Mouse (Mus musculus) heart, adult 2 months (tissue): ENCODE data around the gene Nfic. TPM values are rescaled to one million over a fixed set of nuclear protein-coding genes. Genes with fewer than 3 reads are reported as not detected.

Experiments
- DNase-seq, 2 experiments: peaks; one replicate each; pipeline ENCODE4 v3.0.0; 2021
- H3K27ac ChIP-seq: fragments of 200-600 bp; 2 replicates; pipeline ENCODE4 v1.8.1; 2022
- H3K27me3 ChIP-seq: fragments of 200-500 bp; 2 replicates; pipeline ENCODE4 v1.6.1; 2012; ENCODE audit warnings: mild to moderate bottlenecking, low read length, inconsistent platforms, mixed read lengths; ENCODE audit not compliant: control insufficient read depth, insufficient read depth
- H3K36me3 ChIP-seq: fragments of 200-500 bp; 2 replicates; pipeline ENCODE4 v1.6.1; 2012; ENCODE audit warnings: low read length, inconsistent platforms; ENCODE audit not compliant: control insufficient read depth, insufficient read depth
- H3K4me1 ChIP-seq: fragments of 200-500 bp; 2 replicates; pipeline ENCODE4 v1.6.1; 2011; ENCODE audit warnings: low read length; ENCODE audit not compliant: control insufficient read depth, insufficient read depth
- H3K4me3 ChIP-seq: fragments of 200-600 bp; 2 replicates; pipeline ENCODE4 v1.8.1; 2022
- H3K79me2 ChIP-seq: fragments of 200-500 bp; replicated peaks from 2 replicates; pipeline ENCODE4 v1.6.1; 2012; ENCODE audit warnings: mild to moderate bottlenecking, inconsistent platforms, low read length, moderate library complexity, mixed read lengths; ENCODE audit not compliant: control insufficient read depth, insufficient read depth
- H3K9ac ChIP-seq: fragments of 200-500 bp; 2 replicates; pipeline ENCODE4 v1.6.1; 2012; ENCODE audit warnings: low read depth, mild to moderate bottlenecking, control low read depth, inconsistent platforms, low read length, mixed read lengths
- CTCF ChIP-seq: fragments of 200-600 bp; IDR thresholded peaks from 2 replicates; pipeline ENCODE4 v1.8.1; 2022; ENCODE audit warnings: antibody characterized with exemption, mild to moderate bottlenecking, moderate library complexity
- EP300 ChIP-seq: fragments of 200-500 bp; IDR thresholded peaks from 2 replicates; pipeline ENCODE4 v1.6.1; 2011; ENCODE audit warnings: low read depth, low read length, control low read depth; ENCODE audit not compliant: insufficient read depth
- POLR2A ChIP-seq: fragments of 200-500 bp; IDR thresholded peaks from 2 replicates; pipeline ENCODE4 v1.6.1; 2011; ENCODE audit warnings: mild to moderate bottlenecking, low read depth, low read length, control low read depth; ENCODE audit not compliant: insufficient read depth
- WGBS: fragments of 180-500 bp; shearing (Covaris S2); methylation state at CpG from one replicate; pipeline ENCODE4 v1.1.7; 2018; 5-methylcytosine and 5-hydroxymethylcytosine counted together
- intact Hi-C: fragments of 180-260 bp; cut with DNase I; formaldehyde crosslinking; loops from one replicate; pipeline ENCODE4 v1.15.1; 2025
- polyA plus RNA-seq: library from polyadenylated mRNA; depleted of rRNA; stranded (reverse); fragments of >200 nt; gene quantifications from 2 replicates; pipeline ENCODE4 v1.2.3, GENCODE M21; 2012
- total RNA-seq, 2 experiments: library from RNA; stranded (reverse); gene quantifications; 2 replicates each; pipeline ENCODE4 v1.2.3; 2021

Gene Nfic
- total and polyA plus RNA-seq, 3 experiments, result 80.1 to 104 (median 94.2) TPM

DNA sequence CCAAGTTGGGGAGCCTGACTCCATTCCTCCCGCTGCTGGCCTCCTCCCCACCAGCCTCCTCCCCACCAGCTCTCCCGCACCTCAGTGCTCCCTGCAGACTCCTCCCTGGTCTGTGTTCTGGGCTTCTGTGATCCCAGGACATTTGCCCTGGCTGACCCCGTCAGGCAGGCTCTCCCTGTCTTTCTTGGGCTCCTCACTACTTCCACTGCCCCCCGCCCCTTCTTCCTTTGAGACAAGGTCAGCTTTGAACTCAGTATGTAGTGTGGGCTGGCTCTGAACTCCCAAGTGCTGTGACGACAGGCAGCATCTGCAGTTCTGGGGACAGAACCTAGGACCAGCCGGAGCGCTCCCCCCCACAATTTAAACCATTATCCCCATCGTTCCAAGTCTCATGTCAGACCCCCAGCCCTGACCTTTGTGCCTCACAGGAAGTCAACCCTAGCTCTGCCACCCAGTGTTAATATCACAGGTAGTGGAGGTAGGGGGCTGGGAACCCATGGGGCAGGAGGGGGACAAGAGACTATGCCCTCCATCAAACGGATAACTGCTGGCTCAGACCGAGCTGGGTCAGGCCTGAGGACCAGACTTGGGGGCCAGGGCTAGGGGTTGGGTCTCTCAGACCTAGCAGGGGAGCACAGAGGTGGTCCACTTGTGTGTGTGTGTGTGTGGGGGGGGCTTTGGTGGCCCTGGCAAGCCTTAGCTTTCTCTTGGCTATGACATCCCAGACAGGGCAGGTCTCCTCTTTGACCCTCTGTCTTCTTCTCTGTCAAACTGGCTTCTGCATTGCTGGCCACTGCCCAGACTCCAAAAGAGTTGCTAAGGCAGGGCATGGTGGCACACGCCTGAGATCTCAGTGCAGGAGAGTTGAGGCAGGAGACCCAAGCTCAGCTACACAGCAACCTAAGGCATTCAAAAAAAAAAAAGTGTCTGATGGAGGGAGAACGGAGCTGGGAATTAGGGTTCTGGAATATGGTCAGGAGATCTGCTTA lies 37.9 kb downstream of the Nfic start:
- intact Hi-C loops, result no loop called here
- Histone ChIP-seq H3K27ac (peak overlapping the region; percentile 91), H3K36me3 (peaks cover 19% of the 10 kb centered on the region), H3K79me2 (peaks cover 10% of the 10 kb centered on the region), H3K4me1 (peaks cover 63% of the 10 kb centered on the region), H3K9ac (peak overlapping the region; percentile 31), H3K4me3 (no peak overlapping the region), H3K27me3 (no peaks in the 10 kb centered on the region)
- WGBS, result 51% methylated on average over 12 of the region's 12 CpGs
- DNase-seq, result peak; percentile 23 to 38
- no peak for TF ChIP-seq CTCF
- TF ChIP-seq POLR2A, result no peak
- no peak for TF ChIP-seq EP300

DNA sequence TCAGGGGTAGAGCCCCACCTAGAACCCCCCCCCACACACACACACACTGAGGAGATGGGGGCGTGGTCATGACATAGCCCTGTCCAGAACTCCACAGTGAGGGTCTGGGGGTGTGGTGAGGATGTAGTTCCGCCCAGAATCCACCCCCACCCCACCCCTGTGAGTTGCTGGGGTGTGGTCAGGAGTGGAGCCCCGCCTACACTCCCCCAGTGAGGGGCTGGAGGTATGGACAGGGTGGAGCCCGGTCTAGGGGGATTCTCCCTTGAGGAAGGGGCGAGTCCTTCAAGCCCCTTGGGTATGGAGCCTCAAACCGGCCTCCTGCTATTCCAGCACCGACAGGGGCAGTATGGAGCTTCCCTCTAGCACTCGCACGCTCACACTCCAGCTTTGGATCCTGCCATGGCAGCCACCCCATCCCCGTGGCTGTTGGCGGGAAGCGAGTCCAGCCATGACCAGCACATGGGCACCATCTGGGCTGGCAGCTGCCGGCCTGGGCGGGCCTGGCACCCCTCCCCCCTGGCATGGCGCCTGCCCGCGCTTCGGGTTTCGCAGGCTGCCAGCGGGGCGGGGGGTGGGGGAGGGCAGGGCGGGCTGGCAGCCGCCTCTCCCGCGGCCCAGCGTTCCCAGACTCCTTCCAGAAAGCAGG lies 38.7 kb downstream of the Nfic start:
- H3K4me1 ChIP-seq, result peaks cover 62% of the 10 kb centered on the region
- TF ChIP-seq EP300 (peak; percentile 78; the same call in 1 of the 2 replicates), POLR2A (no peak; the same call in 1 of the 2 replicates), CTCF (peak; percentile 78)
- H3K4me3 ChIP-seq, result no peak overlapping the region
- no peaks in the 10 kb centered on the region for H3K27me3 ChIP-seq
- intact Hi-C loops, result no loop called here
- 18% methylated on average over 25 of the region's 26 CpGs for WGBS
- peak; percentile 88 to 91 for DNase-seq
- H3K79me2 ChIP-seq, result peaks cover 8% of the 10 kb centered on the region
- H3K9ac ChIP-seq, result peak overlapping the region; percentile 33
- peaks cover 22% of the 10 kb centered on the region for H3K36me3 ChIP-seq
- peak overlapping the region; percentile 91 for H3K27ac ChIP-seq

DNA sequence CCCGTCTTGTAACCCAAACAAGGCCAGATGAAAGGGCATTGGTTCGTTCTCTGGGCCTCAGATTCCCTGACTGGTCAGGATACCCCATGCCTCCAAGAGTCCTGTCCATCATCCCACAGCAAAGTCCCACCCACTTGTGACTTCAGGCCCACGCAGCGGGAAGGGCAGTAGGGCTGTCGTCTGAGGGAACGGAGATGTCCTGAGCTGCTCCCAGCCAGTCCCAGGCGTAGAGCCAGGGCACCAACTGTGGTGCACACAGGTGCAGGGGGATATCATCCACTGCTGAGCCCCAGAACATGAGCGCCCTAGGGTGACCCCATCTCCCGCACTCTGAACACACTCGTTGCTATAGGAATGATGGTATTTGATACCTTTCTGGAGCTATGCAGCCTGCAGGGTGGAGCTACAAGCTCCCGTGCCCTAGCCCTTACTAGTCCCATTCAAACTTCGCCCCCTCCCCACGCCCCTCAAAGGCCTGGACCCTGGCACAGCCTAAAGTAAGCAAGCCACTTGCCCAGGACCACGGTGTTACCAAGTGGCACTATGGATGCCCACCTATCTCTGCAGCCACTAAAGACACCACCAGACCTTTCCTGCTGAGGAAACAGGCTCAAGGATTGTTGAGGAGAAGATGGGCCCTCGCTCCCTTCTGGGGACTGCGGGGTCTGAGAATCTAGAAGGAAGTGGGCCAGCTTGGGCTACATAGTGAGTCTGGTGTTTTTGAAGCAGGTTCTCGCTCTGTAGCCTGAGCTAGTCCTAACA lies 39.7 kb downstream of the Nfic start:
- intact Hi-C loops, result loop anchor here (1.0 kb wide), 1 partner anchor 10 kb away; no protein-coding TSS in a partner anchor
- Histone ChIP-seq H3K4me1 (peaks cover 62% of the 10 kb centered on the region), H3K9ac (peak overlapping the region; percentile 27), H3K36me3 (peaks cover 22% of the 10 kb centered on the region), H3K27ac (peak overlapping the region; percentile 91), H3K4me3 (no peak overlapping the region), H3K79me2 (peaks cover 8% of the 10 kb centered on the region), H3K27me3 (no peaks in the 10 kb centered on the region)
- whole genome bisulfite sequencing, result 43% methylated on average over 17 of the region's 17 CpGs
- TF ChIP-seq EP300, result 0 out of 2 replicates have a peak, but pooled peaks have one; percentile 31
- no peak for TF ChIP-seq CTCF
- 0 out of 2 replicates have a peak, but pooled peaks have one; percentile 28 for TF ChIP-seq POLR2A
- peak in 1 of 2 experiments; percentile 56 for DNase-seq

DNA sequence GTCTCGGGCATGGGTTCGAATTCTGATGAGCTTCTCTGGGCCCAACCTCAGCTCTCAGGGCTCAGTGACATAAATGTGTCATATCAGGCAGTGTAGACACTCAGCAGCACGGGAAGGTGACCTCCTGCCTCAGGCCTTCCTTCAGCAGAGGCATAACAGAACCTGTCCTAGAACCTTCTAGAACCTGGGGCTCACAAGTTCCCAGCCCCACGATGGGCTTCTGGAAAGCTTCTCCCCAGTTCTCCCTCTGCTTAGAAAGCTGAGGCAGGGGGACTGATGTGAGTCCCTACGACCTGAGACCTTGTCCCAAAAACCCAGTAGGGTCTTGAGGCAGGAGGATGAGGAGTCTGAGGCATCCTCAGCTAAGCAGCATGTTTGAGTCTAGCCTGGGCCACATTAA lies 40.3 kb downstream of the Nfic start:
- peaks cover 22% of the 10 kb centered on the region for H3K36me3 ChIP-seq
- peaks cover 67% of the 10 kb centered on the region for H3K4me1 ChIP-seq
- intact Hi-C loops, result loop anchor here (1.0 kb wide), 1 partner anchor 10 kb away; no protein-coding TSS in a partner anchor
- no peak for TF ChIP-seq EP300
- TF ChIP-seq CTCF, result no peak
- no peak for TF ChIP-seq POLR2A
- H3K27ac ChIP-seq, result peak overlapping the region; percentile 91
- H3K27me3 ChIP-seq, result no peaks in the 10 kb centered on the region
- H3K4me3 ChIP-seq, result no peak overlapping the region
- WGBS, result 71% methylated on average over 5 of the region's 5 CpGs
- peak overlapping the region; percentile 34 for H3K9ac ChIP-seq
- H3K79me2 ChIP-seq, result peaks cover 5% of the 10 kb centered on the region; the same call in 1 of the 2 replicates
- no peak for DNase-seq

DNA sequence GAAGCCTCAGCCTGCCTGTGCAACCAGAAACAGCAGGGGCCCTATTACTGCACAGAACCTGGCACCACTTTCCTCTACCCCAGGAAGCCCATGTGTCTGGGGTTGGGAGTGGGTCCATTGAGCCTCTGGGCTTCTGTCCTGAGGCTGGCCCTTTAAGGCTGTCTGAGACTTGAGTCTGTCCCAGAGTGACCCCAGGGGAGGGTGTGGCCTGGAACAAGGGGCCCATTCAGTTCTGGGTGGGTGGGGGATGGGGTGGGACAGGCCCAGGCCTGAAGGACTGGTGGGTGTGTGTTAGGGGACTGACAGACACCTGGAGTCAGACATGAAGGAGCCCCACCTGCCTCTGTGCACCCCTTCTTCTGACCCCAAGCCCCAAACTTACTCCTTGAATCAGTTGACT lies 40.8 kb downstream of the Nfic start:
- intact Hi-C loops, result loop anchor here (1.0 kb wide), 1 partner anchor 11 kb away; no protein-coding TSS in a partner anchor
- Histone ChIP-seq H3K36me3 (peaks cover 22% of the 10 kb centered on the region), H3K27me3 (no peaks in the 10 kb centered on the region), H3K9ac (peak overlapping the region; percentile 81), H3K27ac (peak overlapping the region; percentile 91), H3K4me1 (peaks cover 69% of the 10 kb centered on the region), H3K79me2 (0 out of 2 replicates have a peak, but pooled peaks cover 3% of the 10 kb centered on the region), H3K4me3 (peak overlapping the region; percentile 36; the same call in 1 of the 2 replicates)
- no peak for TF ChIP-seq CTCF
- no peak; the same call in 1 of the 2 replicates for TF ChIP-seq EP300
- TF ChIP-seq POLR2A, result no peak; the same call in 1 of the 2 replicates
- DNase-seq, result peak; percentile 70 to 72
